Comparison of ENCODE assay signal across 10 mouse cellular contexts in genomic region chr5:33697947-33698512, GRCm38 (mm10). TPM values are rescaled to one million over a fixed set of nuclear protein-coding genes. Genes with fewer than 3 reads are reported as not detected.
DNase-seq lines count a peak whose midpoint lies in the region; ATAC-seq lines count a peak whose summit lies in the region.
"Had no signal": no experiment of that assay in that cellular context is flagged by ENCODE, and none has a peak within 500 bp of the region (broad histone marks: within the 10 kb centered on the region; RNA-seq: fewer than 3 reads in every experiment).

No protein-coding gene starts in this region.

- no peak overlapping the region for H3K4me2 ChIP-seq in forebrain, embryonic 15.5 days (replicated peaks)

- no peaks in the 10 kb centered on the region for H3K36me3 ChIP-seq in forebrain, embryonic 15.5 days

- H3K4me3 ChIP-seq in forebrain, embryonic 15.5 days: no peak overlapping the region

- intact Hi-C loops in left cerebral cortex, postnatal 25 days (cut with DNase I): no loop called here

- 3% methylated on average over 13 of the region's 13 CpGs for WGBS in forebrain, embryonic 15.5 days

- no peak overlapping the region for H3K9ac ChIP-seq in forebrain, embryonic 15.5 days (replicated peaks)

- peak; percentile 59 for ATAC-seq in forebrain, embryonic 15.5 days (replicated peaks)
- ATAC-seq: inflammation-experienced regulatory T-cells, adult 6 months had no signal

- peaks cover 68% of the 10 kb centered on the region for H3K4me1 ChIP-seq in forebrain, embryonic 15.5 days

- DNase-seq in layer of hippocampus, adult 11-12 months (ENCODE audit: low spot score): peak; percentile 48
- DNase-seq in layer of hippocampus, adult 9-10 months (ENCODE audit: low spot score): no peak
- DNase-seq in left cerebral cortex, postnatal 25 days (ENCODE audit: low spot score in 2 of 2): peak; percentile 29 to 63
- DNase-seq in retina, embryonic 14.5 days (ENCODE audit: low spot score): peak; percentile 83
- DNase-seq in ovary, adult 18-20 months (ENCODE audit: low spot score): no peak
- DNase-seq in adrenal gland, postnatal 36 days: no peak
- DNase-seq in gastrocnemius, postnatal 10 days: no peak
- DNase-seq: cerebellum, adult 8-10 months had no signal

- no peaks in the 10 kb centered on the region for H3K9me3 ChIP-seq in forebrain, embryonic 15.5 days

- H3K27ac ChIP-seq in forebrain, embryonic 15.5 days (replicated peaks): peak overlapping the region; percentile 70

- H3K27me3 ChIP-seq in forebrain, embryonic 15.5 days: peaks cover 3% of the 10 kb centered on the region; the same call in 1 of the 2 replicates

RNA-seq across cellular contexts. Expression of gene Fgfr3, which starts 23.4 kb away (rescaled TPM):
- polyA plus RNA-seq in forebrain, embryonic 15.5 days (2015; fragmentation: Nextera tagmentation; extraction: Ambion mirVana): 32.9 and 44.3 TPM in 2 replicates
- 100 to 1,000 TPM; 108 to 126 TPM for total RNA-seq in left cerebral cortex, postnatal 25 days (2021)
- 1 to 10 TPM; 2.4 to 3.8 TPM for total RNA-seq in adrenal gland, postnatal 36 days (2021)
- total RNA-seq in gastrocnemius, postnatal 10 days (2021): 1 to 10 TPM; 1.9 to 2.7 TPM
- polyA plus RNA-seq: inflammation-experienced regulatory T-cells, adult 6 months had no signal

RNA-seq across cellular contexts. Expression of gene Tmem129, which starts 39.8 kb away (rescaled TPM):
- polyA plus RNA-seq in forebrain, embryonic 15.5 days (2015; fragmentation: Nextera tagmentation; extraction: Ambion mirVana): 31.0 and 35.0 TPM in 2 replicates
- total RNA-seq in left cerebral cortex, postnatal 25 days (2021): 10 to 100 TPM; 25.6 to 27.6 TPM
- 10 to 100 TPM; 25.9 to 28.5 TPM for total RNA-seq in adrenal gland, postnatal 36 days (2021)
- total RNA-seq in gastrocnemius, postnatal 10 days (2021): 10 to 100 TPM; 16.0 to 17.7 TPM

RNA-seq across cellular contexts. Expression of gene Tacc3, which starts 40.1 kb away (rescaled TPM):
- polyA plus RNA-seq in forebrain, embryonic 15.5 days (2015; fragmentation: Nextera tagmentation; extraction: Ambion mirVana): 91.5 and 98.2 TPM in 2 replicates
- total RNA-seq in left cerebral cortex, postnatal 25 days (2021): 1 to 10 TPM; 5.5 to 5.9 TPM
- 1 to 10 TPM; 7.6 to 8.4 TPM for total RNA-seq in adrenal gland, postnatal 36 days (2021)
- total RNA-seq in gastrocnemius, postnatal 10 days (2021): 10 to 100 TPM; 15.7 to 19.8 TPM

RNA-seq across cellular contexts. Expression of gene Slbp, which starts 45.7 kb away (rescaled TPM):
- polyA plus RNA-seq in forebrain, embryonic 15.5 days (2015; fragmentation: Nextera tagmentation; extraction: Ambion mirVana): 129 and 141 TPM in 2 replicates
- total RNA-seq in left cerebral cortex, postnatal 25 days (2021): 10 to 100 TPM; 23.3 to 23.6 TPM
- total RNA-seq in adrenal gland, postnatal 36 days (2021): 10 to 100 TPM; 44.8 to 47.8 TPM
- 10 to 100 TPM; 17.9 to 24.6 TPM for total RNA-seq in gastrocnemius, postnatal 10 days (2021)

Comparison
In these comparisons a context has a peak if more than half of its experiments do, and no peak if none do; other contexts are left out.
1. DNase-seq: peak in layer of hippocampus, adult 11-12 months (single experiment), left cerebral cortex, postnatal 25 days (2 of 2) and retina, embryonic 14.5 days (single experiment); none in layer of hippocampus, adult 9-10 months (single experiment), ovary, adult 18-20 months (single experiment), adrenal gland, postnatal 36 days (0 of 2) and gastrocnemius, postnatal 10 days (single experiment).
2. RNA of gene Fgfr3, which starts 23.4 kb away (total RNA-seq): 108 to 126 TPM in left cerebral cortex, postnatal 25 days; 2.4 to 3.8 TPM in adrenal gland, postnatal 36 days and 1.9 to 2.7 TPM in gastrocnemius, postnatal 10 days; every median in the first group is over 10 times any median in the second.